ENCODE assay signal across 25 mouse cellular contexts in genomic region chr2:59520663-59521062, GRCm38 (mm10). TPM values are rescaled to one million over a fixed set of nuclear protein-coding genes. Genes with fewer than 3 reads are reported as not detected.
A peak's percentile ranks its signal among the peaks of the same experiment; 100 is the strongest.
DNase-seq lines count a peak whose midpoint lies in the region; ATAC-seq lines count a peak whose summit lies in the region.
"Had no signal": no experiment of that assay in that cellular context is flagged by ENCODE, and none has a peak within 500 bp of the region (broad histone marks: within the 10 kb centered on the region; RNA-seq: fewer than 3 reads in every experiment).

No protein-coding gene starts in this region.

- peaks cover 10% of the 10 kb centered on the region; the same call in 1 of the 2 replicates for H3K4me1 ChIP-seq in megakaryocyte, embryonic 14.5 days
- H3K4me1 ChIP-seq in limb, embryonic 10.5 days = peaks cover 39% of the 10 kb centered on the region

- ATAC-seq in megakaryocyte, adult 5-6 weeks (ENCODE audit: poor library complexity, severe bottlenecking) = no peak
- ATAC-seq in erythroid progenitor cell, adult 5-6 weeks (replicated peaks; ENCODE audit: low FRiP score, poor library complexity, severe bottlenecking) = 0 out of 2 replicates have a peak, but pooled peaks have one; percentile 19
- ATAC-seq: forebrain, embryonic 14.5 days; forebrain, embryonic 16.5 days had no signal

- H3K9me3 ChIP-seq in megakaryocyte, embryonic 14.5 days = no peaks in the 10 kb centered on the region
- no peaks in the 10 kb centered on the region for H3K9me3 ChIP-seq in limb, embryonic 10.5 days (replicated peaks)
- H3K9me3 ChIP-seq: embryonic facial prominence, embryonic 10.5 days; embryonic facial prominence, embryonic 12.5 days; forebrain, embryonic 10.5 days; forebrain, embryonic 12.5 days had no signal

- peak overlapping the region; percentile 57 for H3K4me3 ChIP-seq in megakaryocyte, embryonic 14.5 days (replicated peaks)
- H3K4me3 ChIP-seq in limb, embryonic 10.5 days = no peak overlapping the region
- H3K4me3 ChIP-seq: embryonic facial prominence, embryonic 10.5 days; embryonic facial prominence, embryonic 12.5 days; forebrain, embryonic 10.5 days; forebrain, embryonic 12.5 days had no signal

- H3K36me3 ChIP-seq in megakaryocyte, embryonic 14.5 days (replicated peaks; ENCODE audit: low read length) = no peaks in the 10 kb centered on the region
- no peaks in the 10 kb centered on the region for H3K36me3 ChIP-seq in limb, embryonic 10.5 days
- H3K36me3 ChIP-seq: embryonic facial prominence, embryonic 10.5 days; embryonic facial prominence, embryonic 12.5 days; forebrain, embryonic 10.5 days; forebrain, embryonic 12.5 days had no signal

- H3K27me3 ChIP-seq in megakaryocyte, embryonic 14.5 days (replicated peaks) = peaks cover 12% of the 10 kb centered on the region
- H3K27me3 ChIP-seq in limb, embryonic 10.5 days (ENCODE audit: low read depth, poor library complexity, severe bottlenecking) = peaks cover 6% of the 10 kb centered on the region; the same call in 1 of the 2 replicates
- H3K27me3 ChIP-seq: embryonic facial prominence, embryonic 12.5 days had no signal

- DNase-seq in limb, embryonic 10.5 days (ENCODE audit: low spot score) = no peak
- no peak for DNase-seq in cerebellum, adult 9-10 months
- no peak for DNase-seq in retina, embryonic 14.5 days (ENCODE audit: low spot score)
- DNase-seq: adrenal gland, adult 2 months; adrenal gland, postnatal 10 days; adrenal gland, postnatal 25 days; cerebellum, adult 11 months; cerebellum, adult 18-20 months; cerebellum, adult 8-10 months; cerebellum, postnatal 10 days; cerebellum, postnatal 25 days had no signal

- WGBS in limb, embryonic 10.5 days = 96% methylated on average over 10 of the region's 10 CpGs

- peak overlapping the region; percentile 50; the same call in 1 of the 2 replicates for H3K27ac ChIP-seq in limb, embryonic 10.5 days
- H3K27ac ChIP-seq: embryonic facial prominence, embryonic 10.5 days; embryonic facial prominence, embryonic 12.5 days; forebrain, embryonic 10.5 days; forebrain, embryonic 12.5 days had no signal

RNA-seq across cellular contexts. Expression of gene Dapl1, which starts 36.2 kb away (rescaled TPM):
- not detected in 2 replicates for polyA plus RNA-seq in megakaryocyte, embryonic 14.5 days (2012; ENCODE audit: insufficient read depth, low replicate concordance)
- total RNA-seq in megakaryocyte, adult 5-6 weeks (2015) = 0.43 TPM in 1 of 2 replicates, not detected in the other
- total RNA-seq in megakaryocyte, adult 5-6 weeks (2017) = 0.66 TPM in 1 of 2 replicates, not detected in the other
- total RNA-seq in erythroid progenitor cell, adult 5-6 weeks (2015; ENCODE audit: low replicate concordance) = 4.0 TPM in 1 of 2 replicates, not detected in the other
- not detected in 2 replicates for total RNA-seq in erythroid progenitor cell, adult 5-6 weeks (2017; ENCODE audit: low replicate concordance)
- polyA plus RNA-seq in limb, embryonic 10.5 days (2016; fragmentation: Nextera tagmentation; extraction: Ambion mirVana) = 0.36 and 0.94 TPM in 2 replicates
- total RNA-seq: adrenal gland, adult 2 months; adrenal gland, postnatal 4 days; ES-E14; MEL had no signal
- polyA plus RNA-seq: adrenal gland, adult 2 months; brain, embryonic 14.5 days; C2C12; forebrain, embryonic 16.5 days had no signal
